Mouse (Mus musculus) midbrain, embryonic 10.5 days (tissue): ENCODE data around the gene Ttc14. TPM values are rescaled to one million over a fixed set of nuclear protein-coding genes. Genes with fewer than 3 reads are reported as not detected.

Experiments
- DNase-seq: peaks from one replicate; pipeline ENCODE4 v3.0.0-alpha.2; 2017; ENCODE audit warnings: low spot score
- H3K27ac ChIP-seq: fragments of 300-500 bp; sonication (generic); replicated peaks from 2 replicates; pipeline ENCODE4 v1.5.1; 2016; ENCODE audit warnings: mild to moderate bottlenecking
- H3K27me3 ChIP-seq: fragments of 300-500 bp; sonication (generic); 2 replicates; pipeline ENCODE4 v1.6.1; 2016; ENCODE audit warnings: low read depth, mild to moderate bottlenecking; ENCODE audit not compliant: poor library complexity, severe bottlenecking
- H3K36me3 ChIP-seq: fragments of 300-500 bp; sonication (generic); 2 replicates; pipeline ENCODE4 v1.6.1; 2016; ENCODE audit warnings: mild to moderate bottlenecking, moderate library complexity
- H3K4me1 ChIP-seq: fragments of 300-500 bp; sonication (generic); 2 replicates; pipeline ENCODE4 v1.6.1; 2016
- H3K4me3 ChIP-seq: fragments of 300-500 bp; sonication (generic); 2 replicates; pipeline ENCODE4 v1.5.1; 2016; ENCODE audit warnings: mild to moderate bottlenecking, moderate library complexity
- H3K9me3 ChIP-seq: fragments of 300-500 bp; sonication (generic); replicated peaks from 2 replicates; pipeline ENCODE4 v1.6.1; 2016; ENCODE audit warnings: mild to moderate bottlenecking
- WGBS: fragments of 180-500 bp; shearing (Covaris S2); methylation state at CpG from one replicate; pipeline ENCODE4 v1.1.7; 2016; 5-methylcytosine and 5-hydroxymethylcytosine counted together
- polyA plus RNA-seq: library from polyadenylated mRNA; unstranded; fragments of >200 nt; fragmentation: Nextera tagmentation; extraction: Ambion mirVana; gene quantifications from 2 replicates; pipeline ENCODE4 v1.2.1, GENCODE M21; 2016

Gene Ttc14
- polyA plus RNA-seq, 1 experiment from 2014 or later: 55.8 TPM

DNA sequence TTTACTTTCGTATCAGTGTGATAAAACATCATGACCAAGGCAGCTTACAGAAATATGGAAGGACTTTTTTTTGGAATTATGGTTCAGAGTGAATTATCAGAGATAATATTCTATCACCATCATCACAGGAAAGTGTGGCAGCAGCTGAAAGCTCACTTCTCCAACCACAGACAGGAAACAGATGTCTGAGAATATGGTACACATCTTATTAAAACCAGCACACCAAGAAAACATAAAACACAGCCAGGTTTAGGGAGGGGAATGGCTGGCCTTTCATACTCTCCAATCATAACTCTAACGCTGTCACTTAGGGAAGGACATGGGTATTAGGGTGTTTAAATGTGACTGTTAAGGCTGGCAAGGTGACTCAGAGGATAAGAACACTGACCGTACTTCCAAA is 59.3 kb downstream of the Ttc14 start:
- no peaks in the 10 kb centered on the region for H3K27me3 ChIP-seq
- no peak overlapping the region for H3K4me3 ChIP-seq
- DNase-seq: no peak
- H3K9me3 ChIP-seq: no peaks in the 10 kb centered on the region
- H3K27ac ChIP-seq: no peak overlapping the region
- H3K36me3 ChIP-seq: no peaks in the 10 kb centered on the region
- WGBS: 88% methylated on average over 3 of the region's 3 CpGs
- H3K4me1 ChIP-seq: no peaks in the 10 kb centered on the region

GRCm38 (mm10) chr3:33864000-33864540 is 64.4 kb downstream of the Ttc14 start:
- H3K4me1 ChIP-seq: no peaks in the 10 kb centered on the region
- no peaks in the 10 kb centered on the region for H3K9me3 ChIP-seq
- H3K36me3 ChIP-seq: no peaks in the 10 kb centered on the region
- no peak for DNase-seq
- no peak overlapping the region for H3K27ac ChIP-seq
- no peak overlapping the region for H3K4me3 ChIP-seq
- H3K27me3 ChIP-seq: no peaks in the 10 kb centered on the region

Other genes starting within 250 kb of the Ttc14 start
- gene Ccdc39, start 44.5 kb downstream of the Ttc14 start, polyA plus RNA-seq: 5.7 and 8.0 TPM in 2 replicates
- gene Fxr1, start 220.1 kb downstream of the Ttc14 start, polyA plus RNA-seq: 49.2 and 55.3 TPM in 2 replicates